Mouse (Mus musculus): Measurements from ENCODE around the gene Zcchc2.

- TF ChIP-seq CTCF (IDR thresholded peaks at IDR 0.05 in 2 of 3, conservative IDR thresholded peaks at IDR 0.05 in 1 of 3; ENCODE audit: control insufficient read depth in 1 of 3, insufficient read depth in 1 of 3, low read depth in 2 of 3, low read length in 3 of 3, poor library complexity in 1 of 3, severe bottlenecking in 1 of 3) (no peak), USF2 (IDR thresholded peaks at IDR 0.05; ENCODE audit: borderline replicate concordance in 1 of 2, insufficient read depth in 1 of 2, low read depth in 1 of 2, low read length in 2 of 2) (no peak), NELFE (IDR thresholded peaks at IDR 0.05; ENCODE audit: low read depth, low read length) (no peak), POLR2A (IDR thresholded peaks at IDR 0.05; ENCODE audit: control insufficient read depth in 1 of 2, insufficient read depth in 1 of 2, low read depth in 1 of 2, low read length in 2 of 2, poor library complexity in 1 of 2) (no peak), ZC3H11A (IDR thresholded peaks at IDR 0.05; ENCODE audit: low read depth, low read length) (no peak), USF1 (IDR thresholded peaks at IDR 0.05; ENCODE audit: low read depth, low read length) (no peak), UBTF (IDR thresholded peaks at IDR 0.05; ENCODE audit: borderline replicate concordance, insufficient read depth, low read depth, low read length) (no peak), MYB (IDR thresholded peaks at IDR 0.05; ENCODE audit: low read depth, low read length) (no peak), CHD2 (IDR thresholded peaks at IDR 0.05; ENCODE audit: low read length) (no peak)
These were observed 25.7 kb upstream of the Zcchc2 start for GRCm38 (mm10) chr1:105964514-105964913.

Data from MEL (cell line).